Mouse (Mus musculus) ovary, adult 2 months (tissue): ENCODE measurements around the gene Zfp202. TPM values are rescaled to one million over a fixed set of nuclear protein-coding genes. Genes with fewer than 3 reads are reported as not detected.

Experiments used
- polyA plus RNA-seq: library from polyadenylated mRNA; depleted of rRNA; stranded (reverse); fragments of >200 nt; gene quantifications from 2 replicates; pipeline ENCODE4 v1.2.3, GENCODE M21; 2012; rRNA removed

The Zfp202 gene
- 2.0 and 2.4 TPM in 2 replicates for polyA plus RNA-seq

DNA sequence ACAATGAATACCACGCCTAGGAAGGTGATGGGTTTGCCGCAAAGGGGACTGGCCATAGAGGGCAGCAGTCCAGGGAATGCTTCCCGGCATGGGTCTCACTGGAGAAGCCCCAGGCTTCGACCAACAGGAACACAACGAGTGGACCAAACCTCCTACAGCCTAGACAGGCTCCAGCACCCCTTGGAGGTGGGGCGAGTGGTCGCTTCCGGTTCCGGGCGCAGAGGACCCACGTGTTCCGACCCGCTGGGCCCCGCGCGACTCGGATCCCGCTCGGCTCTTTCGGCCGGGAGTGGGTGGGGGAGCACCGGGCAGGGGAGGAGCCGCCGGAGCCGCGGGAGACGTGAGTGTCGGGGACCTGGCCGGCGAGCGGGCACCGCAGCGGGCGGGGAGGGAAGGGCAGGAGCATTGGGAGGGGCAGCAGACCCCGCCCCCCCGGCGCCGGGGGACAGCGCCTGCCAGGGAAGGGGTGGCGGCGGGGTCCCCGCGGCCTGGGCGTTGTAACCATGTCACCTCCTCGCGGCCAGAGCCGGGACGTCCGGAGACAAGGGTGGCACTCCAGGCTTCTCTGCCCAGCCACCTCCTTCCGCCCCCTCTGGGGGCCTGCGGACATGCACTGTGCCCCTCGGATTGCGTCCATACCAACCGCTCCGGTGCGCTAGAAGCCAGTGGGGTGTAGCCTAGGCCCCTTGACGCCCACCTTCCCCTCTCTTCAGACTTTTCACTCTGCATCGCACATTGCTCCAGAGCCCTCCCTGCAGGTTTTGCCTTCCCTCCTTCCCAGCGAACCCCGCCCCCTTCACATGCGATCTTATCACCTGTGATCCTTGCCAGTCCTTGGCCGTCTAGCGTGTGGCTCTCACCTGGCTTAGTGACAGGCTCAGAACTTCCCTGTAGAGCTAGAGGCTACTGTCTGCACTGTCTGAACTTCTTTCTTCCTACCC lies at the start of gene Zfp202:
Gene Zfp202 (plus strand): TSS at position 219 of the 941 bp plus-strand sequence.

DNA sequence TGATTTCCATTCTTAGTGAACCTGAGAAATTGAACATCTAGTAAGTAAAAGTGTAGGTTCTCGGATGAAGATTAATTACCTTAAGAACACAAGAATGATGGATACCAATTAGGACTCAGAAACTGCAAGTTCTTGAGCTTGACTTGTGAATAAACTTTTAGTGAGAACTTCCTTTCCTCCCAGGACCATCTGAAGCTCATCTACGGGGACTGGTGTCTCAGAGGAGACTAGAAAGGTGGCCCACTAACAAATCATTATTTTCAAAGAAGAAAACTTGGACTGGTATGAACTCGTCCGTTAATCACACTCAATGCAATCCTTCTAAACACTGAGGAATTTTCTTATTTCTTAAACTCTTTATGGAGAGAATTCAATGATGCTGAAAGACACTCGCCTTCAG lies 11.5 kb upstream of the Zfp202 start, which contains the start of gene Olfr986:
Gene Olfr986 (plus strand): TSS at position 301 of the 400 bp plus-strand sequence.

Other genes starting within 250 kb of the Zfp202 start
- gene Olfr975, start 240.3 kb upstream of the Zfp202 start, polyA plus RNA-seq: 0.08 TPM in 1 of 2 replicates, not detected in the other
- gene Olfr976, start 231.2 kb upstream of the Zfp202 start, polyA plus RNA-seq: 1.4 and 1.5 TPM in 2 replicates
- gene Olfr978, start 200.2 kb upstream of the Zfp202 start, polyA plus RNA-seq: not detected in 2 replicates
- not detected in 2 replicates for gene Olfr979, start 188.9 kb upstream of the Zfp202 start, polyA plus RNA-seq
- not detected in 2 replicates for gene Olfr980, start 182.7 kb upstream of the Zfp202 start, polyA plus RNA-seq
- not detected in 2 replicates for gene Olfr981, start 170.9 kb upstream of the Zfp202 start, polyA plus RNA-seq
- not detected in 2 replicates for gene Olfr982, start 118.5 kb upstream of the Zfp202 start, polyA plus RNA-seq
- not detected in 2 replicates for gene Olfr983, start 98.7 kb upstream of the Zfp202 start, polyA plus RNA-seq
- gene Olfr984, start 78.1 kb upstream of the Zfp202 start, polyA plus RNA-seq: not detected in 2 replicates
- not detected in 2 replicates for gene Olfr985, start 62.1 kb upstream of the Zfp202 start, polyA plus RNA-seq
- not detected in 2 replicates for gene Tmem225, start 44.2 kb upstream of the Zfp202 start, polyA plus RNA-seq
- gene Olfr986, start 11.4 kb upstream of the Zfp202 start, polyA plus RNA-seq: not detected in 2 replicates
- 0.77 and 0.97 TPM in 2 replicates for gene Scn3b, start 76.9 kb downstream of the Zfp202 start, polyA plus RNA-seq